Mouse (Mus musculus) hindbrain, embryonic 16.5 days (tissue): ENCODE results near the gene 1110059G10Rik. TPM values are rescaled to one million over a fixed set of nuclear protein-coding genes. Genes with fewer than 3 reads are reported as not detected.

Source experiments
- polyA plus RNA-seq: library from polyadenylated mRNA; unstranded; fragments of >200 nt; fragmentation: Nextera tagmentation; extraction: Ambion mirVana; gene quantifications from 2 replicates; pipeline ENCODE4 v1.2.1, GENCODE M21; 2015

The 1110059G10Rik gene
- polyA plus RNA-seq, 1 experiment from 2014 or later, result 24.8 TPM

Other genes starting within 250 kb of the 1110059G10Rik start
- not detected in 2 replicates for gene Topaz1, start 203.7 kb downstream of the 1110059G10Rik start, polyA plus RNA-seq
- 9.3 and 9.8 TPM in 2 replicates for gene Tcaim, start 145.5 kb downstream of the 1110059G10Rik start, polyA plus RNA-seq
- gene Gm35549, start 107.0 kb downstream of the 1110059G10Rik start, polyA plus RNA-seq, result 0.63 TPM in 1 of 2 replicates, not detected in the other
- 88.3 and 102 TPM in 2 replicates for gene Zfp445, start 85.0 kb downstream of the 1110059G10Rik start, polyA plus RNA-seq
- 3.9 and 4.5 TPM in 2 replicates for gene Zkscan7, start 65.3 kb downstream of the 1110059G10Rik start, polyA plus RNA-seq
- 14.4 and 18.0 TPM in 2 replicates for gene Zfp105, start 27.9 kb downstream of the 1110059G10Rik start, polyA plus RNA-seq
- 8.2 and 10.7 TPM in 2 replicates for gene Kif15, start within 50 bp of the 1110059G10Rik start, polyA plus RNA-seq
- gene Tmem42, start 70.3 kb upstream of the 1110059G10Rik start, polyA plus RNA-seq, result 30.0 and 31.2 TPM in 2 replicates
- gene Tgm4, start 83.7 kb upstream of the 1110059G10Rik start, polyA plus RNA-seq, result 0.61 and 0.81 TPM in 2 replicates
- gene Zdhhc3, start 162.2 kb upstream of the 1110059G10Rik start, polyA plus RNA-seq, result 88.7 and 92.7 TPM in 2 replicates
- gene Exosc7, start 162.2 kb upstream of the 1110059G10Rik start, polyA plus RNA-seq, result 76.3 and 78.2 TPM in 2 replicates
- 4.2 and 4.5 TPM in 2 replicates for gene Clec3b, start 199.9 kb upstream of the 1110059G10Rik start, polyA plus RNA-seq